Mouse (Mus musculus) midbrain, postnatal 0 days (tissue): Measurements from ENCODE around the gene Mfsd6l. TPM values are rescaled to one million over a fixed set of nuclear protein-coding genes. Genes with fewer than 3 reads are reported as not detected.

Source experiments
- ATAC-seq: fragments of 200-750 bp; cut with Nextera tagmentation; 2 replicates; pipeline ENCODE4 v1.8.0; 2017; ENCODE audit warnings: moderate number of reproducible peaks, mild to moderate bottlenecking, moderate TSS enrichment, moderate library complexity; ENCODE audit not compliant: low FRiP score
- DNase-seq: peaks from one replicate; pipeline ENCODE4 v3.0.0-alpha.2; 2015; ENCODE audit warnings: low spot score
- H3K27ac ChIP-seq: fragments of 300-500 bp; sonication (generic); 2 replicates; pipeline ENCODE4 v1.5.1; 2014; ENCODE audit warnings: low read depth, mild to moderate bottlenecking, low read length, mixed read lengths
- H3K27me3 ChIP-seq: fragments of 300-500 bp; sonication (generic); 2 replicates; pipeline ENCODE4 v1.6.1; 2014; ENCODE audit warnings: low read length, control low read depth, mixed read lengths; ENCODE audit not compliant: insufficient read depth
- H3K36me3 ChIP-seq: fragments of 300-500 bp; sonication (generic); 2 replicates; pipeline ENCODE4 v1.6.1; 2014; ENCODE audit warnings: low read length, control low read depth, mixed read lengths; ENCODE audit not compliant: insufficient read depth
- H3K4me1 ChIP-seq: fragments of 300-500 bp; sonication (generic); 2 replicates; pipeline ENCODE4 v1.6.1; 2014; ENCODE audit warnings: mild to moderate bottlenecking, control low read depth, antibody characterized with exemption, low read length, mixed read lengths; ENCODE audit not compliant: insufficient read depth
- H3K4me2 ChIP-seq: fragments of 300-500 bp; sonication (generic); 2 replicates; pipeline ENCODE4 v1.6.1; 2014; ENCODE audit warnings: low read depth, mild to moderate bottlenecking, low read length, mixed read lengths; ENCODE audit not compliant: poor library complexity, severe bottlenecking
- H3K4me3 ChIP-seq: fragments of 300-500 bp; sonication (generic); 2 replicates; pipeline ENCODE4 v1.5.1; 2014; ENCODE audit warnings: low read depth, mild to moderate bottlenecking, low read length, moderate library complexity
- H3K9ac ChIP-seq: fragments of 300-500 bp; sonication (generic); replicated peaks from 2 replicates; pipeline ENCODE4 v1.6.1; 2014; ENCODE audit warnings: mild to moderate bottlenecking, low read length, moderate library complexity, mixed read lengths; ENCODE audit not compliant: poor library complexity, severe bottlenecking
- H3K9me3 ChIP-seq: fragments of 300-500 bp; sonication (generic); 2 replicates; pipeline ENCODE4 v1.6.1; 2016; ENCODE audit warnings: low read length, control low read depth
- CTCF ChIP-seq: IDR thresholded peaks from 2 replicates; pipeline ENCODE4 v1.5.1; 2016; ENCODE audit warnings: antibody characterized with exemption, mild to moderate bottlenecking
- WGBS: fragments of 180-500 bp; shearing (Covaris S2); extraction: QIAGEN DNeasy Blood & Tissue Kit; methylation state at CpG from one replicate; pipeline ENCODE4 v1.1.7; 2014; 5-methylcytosine and 5-hydroxymethylcytosine counted together
- polyA plus RNA-seq: library from polyadenylated mRNA; unstranded; fragments of >200 nt; fragmentation: Nextera tagmentation; extraction: Ambion mirVana; gene quantifications from 2 replicates; pipeline ENCODE4 v1.2.1, GENCODE M21; 2015
- total RNA-seq: library from RNA; depleted of rRNA; stranded (reverse); fragments of >200 nt; gene quantifications from 2 replicates; pipeline ENCODE4 v1.2.3, GENCODE M21; 2014

Gene Mfsd6l
- total and polyA plus RNA-seq, 2 experiments from 2014 or later: 0.11 to 0.19 TPM

DNA sequence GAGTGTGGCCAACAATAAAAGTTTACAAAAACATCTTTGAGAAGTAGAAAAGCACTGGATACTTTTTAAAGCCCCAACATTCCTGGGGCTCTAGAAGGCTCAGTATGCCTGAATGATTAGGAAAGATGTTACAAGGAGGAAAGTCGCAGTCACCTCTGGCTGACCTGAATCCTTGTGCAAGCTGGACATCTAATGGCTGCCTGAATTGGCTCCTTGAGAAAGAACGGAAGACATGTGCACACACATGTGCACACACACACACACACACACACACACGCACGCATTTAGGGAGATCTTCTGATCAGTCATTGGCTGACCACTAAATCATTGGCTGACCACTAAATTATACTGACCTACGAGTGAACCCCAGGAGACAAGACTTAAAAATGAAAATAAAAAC is 14.9 kb downstream of the Mfsd6l start:
- 90% methylated on average over 5 of the region's 5 CpGs for WGBS
- no peaks in the 10 kb centered on the region for H3K9me3 ChIP-seq
- no peak for ATAC-seq
- DNase-seq: no peak
- no peaks in the 10 kb centered on the region for H3K4me1 ChIP-seq
- TF ChIP-seq CTCF: no peak
- no peak overlapping the region for H3K4me3 ChIP-seq
- no peaks in the 10 kb centered on the region for H3K36me3 ChIP-seq
- H3K27me3 ChIP-seq: no peaks in the 10 kb centered on the region
- H3K4me2 ChIP-seq: no peak overlapping the region
- no peak overlapping the region for H3K27ac ChIP-seq
- H3K9ac ChIP-seq: no peak overlapping the region

DNA sequence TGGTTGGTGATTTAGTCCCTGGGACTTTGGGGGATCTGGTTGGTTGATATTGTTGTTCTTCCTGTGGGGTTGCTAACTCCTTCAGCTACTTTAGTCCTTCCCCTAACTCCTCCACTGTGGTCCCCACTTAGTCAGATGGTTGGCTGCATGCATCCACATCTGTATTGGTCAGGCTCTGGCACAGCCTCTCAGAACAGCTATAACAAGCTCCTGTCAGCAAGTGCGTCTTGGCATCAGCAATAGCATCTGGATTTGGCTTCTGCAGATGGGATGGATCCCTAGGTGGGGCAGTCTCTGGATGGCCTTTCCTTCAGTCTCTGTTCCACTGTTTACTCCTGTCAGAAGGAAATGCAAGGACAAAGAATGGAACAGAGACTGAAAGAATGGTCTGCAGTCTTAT is 21.1 kb downstream of the Mfsd6l start:
- ATAC-seq: no peak
- Histone ChIP-seq H3K9ac (no peak overlapping the region), H3K36me3 (no peaks in the 10 kb centered on the region), H3K4me3 (no peak overlapping the region), H3K27ac (no peak overlapping the region), H3K27me3 (no peaks in the 10 kb centered on the region), H3K4me2 (no peak overlapping the region), H3K9me3 (no peaks in the 10 kb centered on the region), H3K4me1 (peaks cover 7% of the 10 kb centered on the region; the same call in 1 of the 2 replicates)
- no peak for DNase-seq
- no peak for TF ChIP-seq CTCF
- WGBS: 88% methylated on average over 1 of the region's 1 CpGs

DNA sequence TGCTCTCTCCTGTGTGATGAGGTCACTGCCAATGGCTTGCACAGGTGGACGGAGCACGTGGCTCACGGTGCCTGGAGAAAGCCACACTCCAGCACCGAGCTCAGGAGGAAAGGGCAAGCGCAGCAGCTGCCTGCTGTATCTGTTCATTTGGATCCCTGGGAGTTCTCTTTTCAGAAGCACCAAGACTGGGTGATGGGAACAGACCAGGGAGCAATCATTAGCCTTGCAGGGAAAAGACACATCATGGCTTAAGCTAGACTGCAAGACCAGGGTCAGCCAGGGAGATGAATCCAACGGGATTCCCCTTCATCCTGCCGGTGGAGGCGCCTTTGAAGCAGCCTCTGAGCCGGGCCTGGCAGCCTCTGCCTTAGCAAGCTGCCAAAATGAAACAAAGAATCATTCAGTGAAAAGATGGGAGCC is 23.5 kb downstream of the Mfsd6l start:
- H3K4me3 ChIP-seq: no peak overlapping the region
- peak overlapping the region; percentile 2; the same call in 1 of the 2 replicates for H3K27ac ChIP-seq
- H3K4me1 ChIP-seq: peaks cover 7% of the 10 kb centered on the region; the same call in 1 of the 2 replicates
- H3K9ac ChIP-seq: no peak overlapping the region
- H3K36me3 ChIP-seq: no peaks in the 10 kb centered on the region
- no peaks in the 10 kb centered on the region for H3K27me3 ChIP-seq
- peak; percentile 85 for DNase-seq
- H3K9me3 ChIP-seq: no peaks in the 10 kb centered on the region
- TF ChIP-seq CTCF: peak; percentile 36
- WGBS: 16% methylated on average over 9 of the region's 9 CpGs
- H3K4me2 ChIP-seq: no peak overlapping the region
- peak; percentile 54; the same call in 1 of the 2 replicates for ATAC-seq

DNA sequence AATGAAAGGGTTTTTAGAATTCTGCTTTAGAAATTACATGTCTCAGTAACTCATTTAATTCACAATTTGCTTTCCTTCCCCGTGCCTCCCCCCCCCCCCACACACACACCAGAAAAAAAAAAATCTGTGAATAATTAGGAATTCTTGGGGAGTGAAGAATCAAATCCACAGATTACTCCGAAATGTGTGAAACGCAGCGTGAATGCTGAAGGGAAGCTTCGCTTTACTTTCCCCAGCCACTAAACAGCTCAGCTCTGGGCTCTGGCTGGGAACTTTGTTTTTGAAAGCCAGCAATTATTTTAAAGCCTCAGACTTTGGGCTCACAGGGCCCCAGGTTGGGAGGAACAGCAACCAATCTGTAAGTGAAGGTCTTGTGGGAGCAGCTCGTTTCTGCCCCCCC is 24.6 kb downstream of the Mfsd6l start:
- no peak for DNase-seq
- no peak for TF ChIP-seq CTCF
- Histone ChIP-seq H3K27me3 (no peaks in the 10 kb centered on the region), H3K4me2 (no peak overlapping the region), H3K36me3 (no peaks in the 10 kb centered on the region), H3K27ac (no peak overlapping the region), H3K9ac (no peak overlapping the region), H3K4me1 (peaks cover 7% of the 10 kb centered on the region; the same call in 1 of the 2 replicates), H3K4me3 (no peak overlapping the region), H3K9me3 (no peaks in the 10 kb centered on the region)
- ATAC-seq: no peak
- 31% methylated on average over 5 of the region's 6 CpGs for WGBS

DNA sequence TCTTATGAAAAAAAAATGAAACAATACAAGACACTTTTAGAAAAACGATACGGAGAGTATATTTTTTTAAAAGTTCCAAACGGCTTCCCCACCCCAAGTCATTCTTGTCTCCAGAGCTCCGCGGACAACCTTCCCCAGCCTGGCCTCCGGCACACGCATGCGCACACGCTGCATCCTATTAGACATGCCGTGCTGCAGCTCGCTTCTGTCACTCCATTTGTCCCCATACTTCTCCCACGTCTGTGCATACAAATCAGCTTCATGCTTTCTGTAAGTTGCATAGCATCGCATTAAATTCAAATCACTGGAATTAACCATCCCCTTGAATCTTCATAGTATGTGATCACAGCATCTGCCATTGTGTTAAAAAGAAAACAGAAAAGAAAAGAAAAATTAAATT is 27.2 kb downstream of the Mfsd6l start:
- TF ChIP-seq CTCF: no peak
- 38% methylated on average over 13 of the region's 13 CpGs for WGBS
- H3K9me3 ChIP-seq: no peaks in the 10 kb centered on the region
- H3K9ac ChIP-seq: no peak overlapping the region
- H3K4me1 ChIP-seq: peaks cover 7% of the 10 kb centered on the region; the same call in 1 of the 2 replicates
- DNase-seq (peak; percentile 77), ATAC-seq (no peak)
- no peak overlapping the region for H3K4me3 ChIP-seq
- H3K27me3 ChIP-seq: no peaks in the 10 kb centered on the region
- no peaks in the 10 kb centered on the region for H3K36me3 ChIP-seq
- H3K4me2 ChIP-seq: no peak overlapping the region
- H3K27ac ChIP-seq: no peak overlapping the region

DNA sequence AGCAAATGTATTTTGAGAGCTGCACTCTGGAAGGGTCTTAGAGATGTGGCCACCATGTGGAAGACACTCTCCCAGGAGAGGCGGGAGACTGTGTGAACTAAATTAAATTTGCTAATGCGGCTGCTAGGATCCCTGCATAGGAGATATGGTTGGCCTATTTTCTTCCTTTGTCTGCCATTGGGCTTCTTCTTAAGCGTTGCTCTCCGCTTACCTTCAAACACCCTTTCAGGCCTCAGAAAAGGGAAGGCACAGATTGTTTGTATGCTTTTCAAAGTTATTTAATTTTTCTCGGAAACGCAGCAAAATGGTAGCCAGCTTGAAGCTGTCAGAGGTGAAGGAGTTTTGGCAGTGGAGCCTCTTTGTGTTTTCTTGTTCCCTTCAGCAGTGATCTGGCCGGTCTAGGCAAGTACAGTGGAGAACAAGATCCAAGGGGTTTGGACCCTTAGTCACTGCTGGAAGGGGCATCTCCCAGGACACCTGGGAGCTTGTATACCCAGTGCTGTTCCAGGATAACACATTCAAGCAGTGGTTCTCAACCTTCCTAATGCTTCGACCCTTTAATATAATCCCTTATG is 28.0 kb downstream of the Mfsd6l start:
- TF ChIP-seq CTCF: no peak
- H3K36me3 ChIP-seq: no peaks in the 10 kb centered on the region
- H3K4me1 ChIP-seq: peaks cover 7% of the 10 kb centered on the region; the same call in 1 of the 2 replicates
- no peak overlapping the region for H3K9ac ChIP-seq
- no peak overlapping the region for H3K4me3 ChIP-seq
- H3K4me2 ChIP-seq: no peak overlapping the region
- DNase-seq: peak; percentile 41
- no peaks in the 10 kb centered on the region for H3K27me3 ChIP-seq
- H3K27ac ChIP-seq: 0 out of 2 replicates have a peak overlapping the region, but pooled peaks have one; percentile 43
- WGBS: 50% methylated on average over 8 of the region's 8 CpGs
- no peaks in the 10 kb centered on the region for H3K9me3 ChIP-seq
- ATAC-seq: no peak
